Comparison of ENCODE assay signal across 21 mouse cellular contexts in the genomic region with DNA sequence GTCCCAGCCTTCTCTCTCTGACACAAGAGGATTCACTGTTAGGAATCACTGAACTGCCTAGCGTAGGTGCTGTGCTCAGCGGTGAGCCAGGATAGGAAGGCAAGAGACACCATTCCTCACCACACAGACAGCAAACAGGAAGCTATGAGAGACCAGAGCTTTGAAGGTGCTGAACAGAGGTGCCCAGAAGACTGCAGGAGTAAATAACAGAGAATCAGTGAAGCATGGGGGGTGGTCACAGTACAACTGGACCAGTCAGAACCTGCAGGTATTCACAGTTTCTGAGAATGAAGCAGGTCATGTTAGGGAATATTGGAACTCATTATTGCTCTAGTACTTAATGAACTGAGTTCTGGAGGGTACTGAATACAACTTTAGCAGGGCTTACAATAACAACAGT. TPM values are rescaled to one million over a fixed set of nuclear protein-coding genes. Genes with fewer than 3 reads are reported as not detected.
"Had no signal": no experiment of that assay in that cellular context is flagged by ENCODE, and none has a peak within 500 bp of the region (broad histone marks: within the 10 kb centered on the region; RNA-seq: fewer than 3 reads in every experiment).

No protein-coding gene starts in this region.

- H3K4me2 ChIP-seq: intestine, embryonic 15.5 days; lung, embryonic 15.5 days; midbrain, embryonic 15.5 days; neural tube, embryonic 12.5 days; neural tube, embryonic 15.5 days had no signal

- ATAC-seq: hindbrain, embryonic 16.5 days; intestine, embryonic 15.5 days; liver, postnatal 0 days; midbrain, embryonic 15.5 days had no signal

- H3K27me3 ChIP-seq: intestine, embryonic 15.5 days; lung, embryonic 15.5 days; neural tube, embryonic 12.5 days; neural tube, embryonic 15.5 days had no signal

- DNase-seq: liver, postnatal 0 days; lung, postnatal 10 days; lung, postnatal 36 days; right cerebral cortex, adult 18-20 months; right cerebral cortex, postnatal 14 days; thymus, adult 18-20 months; thymus, postnatal 36 days had no signal

- H3K27ac ChIP-seq: intestine, embryonic 15.5 days; kidney, postnatal 0 days; liver, embryonic 14.5 days; lung, embryonic 15.5 days; midbrain, embryonic 10.5 days; midbrain, embryonic 15.5 days; neural tube, embryonic 12.5 days; neural tube, embryonic 15.5 days had no signal

- H3K4me3 ChIP-seq: intestine, embryonic 15.5 days; lung, embryonic 15.5 days; megakaryocyte, embryonic 14.5 days; midbrain, embryonic 10.5 days; midbrain, embryonic 15.5 days; neural tube, embryonic 12.5 days; neural tube, embryonic 15.5 days had no signal

- H3K36me3 ChIP-seq: intestine, embryonic 15.5 days; lung, embryonic 15.5 days; midbrain, embryonic 10.5 days; midbrain, embryonic 15.5 days; neural tube, embryonic 12.5 days; neural tube, embryonic 15.5 days had no signal

- H3K9ac ChIP-seq: intestine, embryonic 15.5 days; liver, embryonic 14.5 days; liver, postnatal 0 days; lung, embryonic 15.5 days; midbrain, embryonic 15.5 days; neural tube, embryonic 12.5 days; neural tube, embryonic 15.5 days had no signal

- H3K9me3 ChIP-seq: intestine, embryonic 15.5 days; lung, embryonic 15.5 days; midbrain, embryonic 10.5 days; midbrain, embryonic 15.5 days; neural tube, embryonic 12.5 days; neural tube, embryonic 15.5 days had no signal

- H3K4me1 ChIP-seq: lung, embryonic 15.5 days; megakaryocyte, embryonic 14.5 days had no signal

RNA-seq across cellular contexts. Expression of gene Pla2g2c, which starts 26.3 kb away (rescaled TPM):
- polyA plus RNA-seq: liver, adult 2 months; liver, postnatal 0 days; spleen, adult 2 months; urinary bladder, adult 2 months had no signal

RNA-seq across cellular contexts. Expression of gene Pla2g2f, which starts 59.1 kb away (rescaled TPM):
- polyA plus RNA-seq: kidney, postnatal 0 days; liver, adult 2 months; liver, postnatal 0 days; lung, embryonic 15.5 days; neural tube, embryonic 15.5 days; testis, adult 2 months; urinary bladder, adult 2 months had no signal
